Mouse (Mus musculus) intestine, embryonic 15.5 days (tissue): ENCODE measurements around the gene Ephb3. TPM values are rescaled to one million over a fixed set of nuclear protein-coding genes. Genes with fewer than 3 reads are reported as not detected.

ENCODE experiments used
- ATAC-seq: fragments of 200-750 bp; cut with Nextera tagmentation; 2 replicates; pipeline ENCODE4 v1.8.0; 2017; ENCODE audit warnings: moderate TSS enrichment, moderate library complexity
- H3K27ac ChIP-seq: fragments of 300-500 bp; sonication (generic); 2 replicates; pipeline ENCODE4 v1.5.1; 2015; ENCODE audit warnings: mild to moderate bottlenecking, inconsistent platforms
- H3K27me3 ChIP-seq: fragments of 300-500 bp; sonication (generic); replicated peaks from 2 replicates; pipeline ENCODE4 v1.6.1; 2015; ENCODE audit warnings: inconsistent platforms
- H3K36me3 ChIP-seq: fragments of 300-500 bp; sonication (generic); 2 replicates; pipeline ENCODE4 v1.6.1; 2015; ENCODE audit warnings: inconsistent platforms
- H3K4me1 ChIP-seq: fragments of 300-500 bp; sonication (generic); replicated peaks from 2 replicates; pipeline ENCODE4 v1.6.1; 2015; ENCODE audit warnings: inconsistent platforms
- H3K4me2 ChIP-seq: fragments of 300-500 bp; sonication (generic); replicated peaks from 2 replicates; pipeline ENCODE4 v1.6.1; 2015; ENCODE audit warnings: mild to moderate bottlenecking, inconsistent platforms
- H3K4me3 ChIP-seq: fragments of 300-500 bp; sonication (generic); replicated peaks from 2 replicates; pipeline ENCODE4 v1.5.1; 2015; ENCODE audit warnings: inconsistent platforms
- H3K9ac ChIP-seq: fragments of 300-500 bp; sonication (generic); 2 replicates; pipeline ENCODE4 v1.6.1; 2015; ENCODE audit warnings: inconsistent platforms
- H3K9me3 ChIP-seq: fragments of 300-500 bp; sonication (generic); 2 replicates; pipeline ENCODE4 v1.6.1; 2016; ENCODE audit warnings: inconsistent platforms
- WGBS: fragments of 180-500 bp; shearing (Covaris S2); methylation state at CpG from one replicate; pipeline ENCODE4 v1.1.7; 2015; 5-methylcytosine and 5-hydroxymethylcytosine counted together
- polyA plus RNA-seq: library from polyadenylated mRNA; unstranded; fragments of >200 nt; fragmentation: Nextera tagmentation; extraction: Ambion mirVana; gene quantifications from 2 replicates; pipeline ENCODE4 v1.2.1, GENCODE M21; 2015

The Ephb3 gene
- polyA plus RNA-seq, 1 experiment from 2014 or later = 12.3 TPM

- Histone ChIP-seq H3K36me3 (no peaks in the 10 kb centered on the region), H3K4me2 (peak overlapping the region; percentile 80), H3K27me3 (no peaks in the 10 kb centered on the region), H3K4me3 (peak overlapping the region; percentile 34; the same call in 1 of the 2 replicates), H3K4me1 (peaks cover 74% of the 10 kb centered on the region), H3K27ac (peak overlapping the region; percentile 94), H3K9ac (no peak overlapping the region), H3K9me3 (no peaks in the 10 kb centered on the region)
- 16% methylated on average over 5 of the region's 5 CpGs for WGBS
- ATAC-seq = no peak; the same call in 1 of the 2 replicates
Observed at GRCm38 (mm10) chr16:21210204-21210603, 5.6 kb downstream of the Ephb3 start.

- Histone ChIP-seq H3K9me3 (no peaks in the 10 kb centered on the region), H3K27ac (peak overlapping the region; percentile 94), H3K4me2 (peak overlapping the region; percentile 80), H3K4me3 (peak overlapping the region; percentile 34), H3K36me3 (no peaks in the 10 kb centered on the region), H3K4me1 (peaks cover 75% of the 10 kb centered on the region), H3K27me3 (no peaks in the 10 kb centered on the region), H3K9ac (peak overlapping the region; percentile 51)
- ATAC-seq = peak; percentile 85
- 3% methylated on average over 25 of the region's 25 CpGs for WGBS
Observed at GRCm38 (mm10) chr16:21210667-21211338, 6.2 kb downstream of the Ephb3 start.

GRCm38 (mm10) chr16:21211501-21211900, 6.9 kb downstream of the Ephb3 start:
- Histone ChIP-seq H3K36me3 (no peaks in the 10 kb centered on the region), H3K4me1 (peaks cover 78% of the 10 kb centered on the region), H3K27me3 (no peaks in the 10 kb centered on the region), H3K4me2 (peak overlapping the region; percentile 80), H3K9ac (peak overlapping the region; percentile 51), H3K4me3 (peak overlapping the region; percentile 34), H3K27ac (peak overlapping the region; percentile 94), H3K9me3 (no peaks in the 10 kb centered on the region)
- WGBS = 39% methylated on average over 4 of the region's 4 CpGs
- ATAC-seq = no peak; the same call in 1 of the 2 replicates

GRCm38 (mm10) chr16:21212369-21212768, 7.8 kb downstream of the Ephb3 start:
- Histone ChIP-seq H3K4me1 (peaks cover 71% of the 10 kb centered on the region), H3K27ac (no peak overlapping the region), H3K9me3 (no peaks in the 10 kb centered on the region), H3K9ac (no peak overlapping the region; the same call in 1 of the 2 replicates), H3K27me3 (no peaks in the 10 kb centered on the region), H3K4me2 (no peak overlapping the region), H3K36me3 (peaks cover 3% of the 10 kb centered on the region), H3K4me3 (no peak overlapping the region)
- ATAC-seq = no peak
- 60% methylated on average over 1 of the region's 1 CpGs for WGBS

DNA sequence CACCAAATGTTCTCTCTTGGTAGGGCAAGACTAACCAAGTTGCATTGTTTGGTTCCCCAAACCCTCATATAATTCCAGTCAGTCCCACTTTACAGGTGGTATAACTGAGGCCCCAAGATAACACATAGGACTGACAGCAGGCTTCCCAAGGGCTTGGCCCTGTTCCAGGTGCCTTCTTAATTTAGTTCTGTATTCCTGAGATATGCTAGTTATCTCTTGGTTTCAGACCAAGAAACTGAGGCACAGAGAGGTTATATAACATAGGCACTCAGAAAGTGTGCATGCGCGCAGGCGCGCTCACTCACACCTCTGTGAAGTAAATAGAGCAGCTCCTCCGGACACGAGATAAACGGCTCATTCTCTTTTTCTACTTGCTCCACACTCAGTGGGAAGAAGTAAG, 9.4 kb downstream of the Ephb3 start:
- WGBS = 91% methylated on average over 7 of the region's 7 CpGs
- Histone ChIP-seq H3K4me1 (peaks cover 55% of the 10 kb centered on the region), H3K36me3 (peaks cover 16% of the 10 kb centered on the region), H3K9me3 (no peaks in the 10 kb centered on the region), H3K27me3 (no peaks in the 10 kb centered on the region), H3K9ac (no peak overlapping the region), H3K4me2 (no peak overlapping the region), H3K27ac (no peak overlapping the region), H3K4me3 (no peak overlapping the region)
- ATAC-seq = no peak

DNA sequence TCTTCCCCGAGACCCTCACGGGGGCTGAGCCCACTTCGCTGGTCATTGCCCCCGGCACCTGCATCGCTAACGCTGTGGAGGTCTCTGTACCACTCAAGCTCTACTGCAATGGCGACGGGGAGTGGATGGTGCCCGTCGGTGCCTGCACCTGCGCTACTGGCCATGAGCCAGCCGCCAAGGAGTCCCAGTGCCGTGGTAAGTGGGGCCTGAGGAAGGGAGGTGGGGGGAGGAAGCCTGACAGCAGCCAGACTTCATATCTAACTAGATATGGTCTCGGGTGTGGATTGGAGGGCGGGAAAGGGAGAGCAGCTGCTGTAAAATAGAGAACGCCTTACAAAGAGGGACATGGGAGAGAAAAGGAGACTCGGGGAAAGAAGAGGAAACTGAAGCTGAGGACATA, 10.2 kb downstream of the Ephb3 start:
- 0 out of 2 replicates have a peak, but pooled peaks have one; percentile 23 for ATAC-seq
- 0 out of 2 replicates have a peak overlapping the region, but pooled peaks have one; percentile 44 for H3K27ac ChIP-seq

GRCm38 (mm10) chr16:21216047-21216446, 11.5 kb downstream of the Ephb3 start:
- Histone ChIP-seq H3K4me1 (peaks cover 36% of the 10 kb centered on the region), H3K36me3 (peaks cover 25% of the 10 kb centered on the region), H3K9ac (no peak overlapping the region), H3K4me3 (no peak overlapping the region), H3K4me2 (no peak overlapping the region; the same call in 1 of the 2 replicates), H3K9me3 (no peaks in the 10 kb centered on the region), H3K27ac (no peak overlapping the region), H3K27me3 (no peaks in the 10 kb centered on the region)
- ATAC-seq = peak; percentile 25; the same call in 1 of the 2 replicates
- WGBS = 24% methylated on average over 4 of the region's 4 CpGs

More for the DNA sequence above, 10.2 kb downstream of the Ephb3 start:
- WGBS = 54% methylated on average over 17 of the region's 17 CpGs
- Histone ChIP-seq H3K4me1 (peaks cover 46% of the 10 kb centered on the region), H3K27me3 (no peaks in the 10 kb centered on the region), H3K9ac (no peak overlapping the region), H3K4me3 (no peak overlapping the region), H3K36me3 (peaks cover 22% of the 10 kb centered on the region), H3K9me3 (no peaks in the 10 kb centered on the region), H3K4me2 (no peak overlapping the region)

- Histone ChIP-seq H3K27ac (no peak overlapping the region), H3K4me1 (peaks cover 26% of the 10 kb centered on the region), H3K4me3 (no peak overlapping the region), H3K9ac (no peak overlapping the region), H3K4me2 (no peak overlapping the region), H3K27me3 (no peaks in the 10 kb centered on the region), H3K36me3 (peaks cover 35% of the 10 kb centered on the region), H3K9me3 (no peaks in the 10 kb centered on the region)
- ATAC-seq = no peak
- WGBS = 87% methylated on average over 14 of the region's 14 CpGs
Observed at GRCm38 (mm10) chr16:21217233-21217632, 12.7 kb downstream of the Ephb3 start.

GRCm38 (mm10) chr16:21219656-21220055, 15.1 kb downstream of the Ephb3 start:
- Histone ChIP-seq H3K27ac (no peak overlapping the region), H3K4me3 (no peak overlapping the region), H3K4me2 (no peak overlapping the region), H3K9ac (no peak overlapping the region), H3K27me3 (no peaks in the 10 kb centered on the region), H3K4me1 (peaks cover 30% of the 10 kb centered on the region), H3K36me3 (peaks cover 41% of the 10 kb centered on the region), H3K9me3 (no peaks in the 10 kb centered on the region)
- 90% methylated on average over 4 of the region's 4 CpGs for WGBS
- no peak for ATAC-seq

DNA sequence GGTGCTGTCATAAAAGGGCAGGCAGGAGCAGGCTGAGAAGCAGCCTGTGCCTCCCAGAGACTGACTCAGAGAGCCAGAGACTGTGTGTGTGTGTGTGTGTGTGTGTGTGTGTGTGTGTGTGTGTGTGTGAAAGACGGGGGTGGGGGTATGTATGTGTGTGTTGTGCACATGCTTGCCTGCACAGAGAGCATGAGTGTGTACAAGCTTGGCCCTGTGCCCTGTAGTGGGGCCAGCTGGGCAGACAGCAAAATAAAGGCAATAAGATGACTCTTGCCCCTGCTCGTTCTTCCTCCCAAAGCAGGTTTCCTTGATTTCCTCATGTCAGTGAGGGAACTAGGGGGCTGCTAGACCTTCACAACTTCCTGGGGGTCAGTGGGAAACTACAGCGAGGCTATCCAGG, 18.5 kb downstream of the Ephb3 start:
- H3K4me1 ChIP-seq = 0 out of 2 replicates have a peak, but pooled peaks cover 15% of the 10 kb centered on the region
- H3K36me3 ChIP-seq = peaks cover 32% of the 10 kb centered on the region
- WGBS = 68% methylated on average over 3 of the region's 3 CpGs
- no peaks in the 10 kb centered on the region for H3K9me3 ChIP-seq
- no peak overlapping the region for H3K27ac ChIP-seq
- H3K4me2 ChIP-seq = no peak overlapping the region
- no peak for ATAC-seq
- no peak overlapping the region; the same call in 1 of the 2 replicates for H3K9ac ChIP-seq
- H3K27me3 ChIP-seq = no peaks in the 10 kb centered on the region
- H3K4me3 ChIP-seq = no peak overlapping the region

GRCm38 (mm10) chr16:21224648-21225240, 20.2 kb downstream of the Ephb3 start:
- H3K9ac ChIP-seq = no peak overlapping the region
- 55% methylated on average over 4 of the region's 4 CpGs for WGBS
- no peak for ATAC-seq
- no peaks in the 10 kb centered on the region for H3K9me3 ChIP-seq
- no peak overlapping the region for H3K4me3 ChIP-seq
- H3K4me2 ChIP-seq = no peak overlapping the region
- peaks cover 19% of the 10 kb centered on the region for H3K36me3 ChIP-seq
- 0 out of 2 replicates have a peak, but pooled peaks cover 15% of the 10 kb centered on the region for H3K4me1 ChIP-seq
- no peak overlapping the region for H3K27ac ChIP-seq
- no peaks in the 10 kb centered on the region for H3K27me3 ChIP-seq

GRCm38 (mm10) chr16:21226629-21227028, 22.1 kb downstream of the Ephb3 start:
- Histone ChIP-seq H3K9ac (no peak overlapping the region), H3K4me2 (no peak overlapping the region), H3K9me3 (no peaks in the 10 kb centered on the region), H3K27me3 (no peaks in the 10 kb centered on the region), H3K4me3 (no peak overlapping the region), H3K27ac (no peak overlapping the region), H3K4me1 (0 out of 2 replicates have a peak, but pooled peaks cover 15% of the 10 kb centered on the region), H3K36me3 (0 out of 2 replicates have a peak, but pooled peaks cover 12% of the 10 kb centered on the region)
- ATAC-seq = no peak
- WGBS = 57% methylated on average over 6 of the region's 6 CpGs
